Mouse (Mus musculus): Measurements from ENCODE around the gene Grik5. TPM values are rescaled to one million over a fixed set of nuclear protein-coding genes. Genes with fewer than 3 reads are reported as not detected.

Gene Grik5
- polyA plus RNA-seq, 1 experiment from 2014 or later: 7.0 TPM

- DNase-seq (ENCODE audit: low spot score): no peak
- Histone ChIP-seq H3K27ac (ENCODE audit: low read depth) (no peak overlapping the region), H3K27me3 (replicated peaks; ENCODE audit: control insufficient read depth, insufficient read depth, low read length) (no peaks in the 10 kb centered on the region), H3K4me1 (replicated peaks; ENCODE audit: control insufficient read depth, insufficient read depth, low read length) (0 out of 2 replicates have a peak, but pooled peaks cover 5% of the 10 kb centered on the region), H3K36me3 (ENCODE audit: control insufficient read depth, insufficient read depth, low read length) (peaks cover 32% of the 10 kb centered on the region), H3K4me2 (ENCODE audit: low read length) (no peak overlapping the region), H3K9me3 (ENCODE audit: control insufficient read depth, low read length) (no peaks in the 10 kb centered on the region), H3K9ac (ENCODE audit: low read length) (no peak overlapping the region), H3K4me3 (ENCODE audit: low read depth, low read length) (no peak overlapping the region)
- ATAC-seq (replicated peaks; ENCODE audit: low FRiP score, low TSS enrichment, low read depth): peak; percentile 54; the same call in 1 of the 2 replicates
- WGBS: 64% methylated on average over 10 of the region's 10 CpGs
Observed at GRCm38 (mm10) chr7:25087256-25087912, 15.2 kb upstream of the Grik5 start.

GRCm38 (mm10) chr7:25086656-25087055 lies 14.5 kb upstream of the Grik5 start:
- Histone ChIP-seq H3K9me3 (ENCODE audit: control insufficient read depth, low read length) (no peaks in the 10 kb centered on the region), H3K36me3 (ENCODE audit: control insufficient read depth, insufficient read depth, low read length) (peaks cover 39% of the 10 kb centered on the region), H3K9ac (ENCODE audit: low read length) (no peak overlapping the region), H3K4me2 (ENCODE audit: low read length) (no peak overlapping the region), H3K4me3 (ENCODE audit: low read depth, low read length) (no peak overlapping the region), H3K27ac (ENCODE audit: low read depth) (no peak overlapping the region), H3K4me1 (replicated peaks; ENCODE audit: control insufficient read depth, insufficient read depth, low read length) (0 out of 2 replicates have a peak, but pooled peaks cover 5% of the 10 kb centered on the region), H3K27me3 (replicated peaks; ENCODE audit: control insufficient read depth, insufficient read depth, low read length) (no peaks in the 10 kb centered on the region)
- 60% methylated on average over 3 of the region's 3 CpGs for WGBS
- ATAC-seq (replicated peaks; ENCODE audit: low FRiP score, low TSS enrichment, low read depth) (no peak), DNase-seq (ENCODE audit: low spot score) (no peak)

- no peak overlapping the region for H3K27ac ChIP-seq (ENCODE audit: low read depth)
- H3K9me3 ChIP-seq (ENCODE audit: control insufficient read depth, low read length): no peaks in the 10 kb centered on the region
- WGBS: 66% methylated on average over 5 of the region's 5 CpGs
- no peaks in the 10 kb centered on the region for H3K27me3 ChIP-seq (replicated peaks; ENCODE audit: control insufficient read depth, insufficient read depth, low read length)
- no peak overlapping the region for H3K4me3 ChIP-seq (ENCODE audit: low read depth, low read length)
- DNase-seq (ENCODE audit: low spot score): no peak
- 0 out of 2 replicates have a peak, but pooled peaks cover 5% of the 10 kb centered on the region for H3K4me1 ChIP-seq (replicated peaks; ENCODE audit: control insufficient read depth, insufficient read depth, low read length)
- no peak overlapping the region for H3K9ac ChIP-seq (ENCODE audit: low read length)
- H3K36me3 ChIP-seq (ENCODE audit: control insufficient read depth, insufficient read depth, low read length): peaks cover 59% of the 10 kb centered on the region
- no peak overlapping the region for H3K4me2 ChIP-seq (ENCODE audit: low read length)
- no peak for ATAC-seq (replicated peaks; ENCODE audit: low FRiP score, low TSS enrichment, low read depth)
Observed at GRCm38 (mm10) chr7:25084621-25085020, 12.5 kb upstream of the Grik5 start.

- Histone ChIP-seq H3K4me3 (ENCODE audit: low read depth, low read length) (no peak overlapping the region), H3K27ac (ENCODE audit: low read depth) (no peak overlapping the region), H3K4me1 (replicated peaks; ENCODE audit: control insufficient read depth, insufficient read depth, low read length) (peaks cover 13% of the 10 kb centered on the region), H3K36me3 (ENCODE audit: control insufficient read depth, insufficient read depth, low read length) (peaks cover 64% of the 10 kb centered on the region), H3K4me2 (ENCODE audit: low read length) (no peak overlapping the region), H3K9me3 (ENCODE audit: control insufficient read depth, low read length) (no peaks in the 10 kb centered on the region), H3K27me3 (replicated peaks; ENCODE audit: control insufficient read depth, insufficient read depth, low read length) (no peaks in the 10 kb centered on the region), H3K9ac (ENCODE audit: low read length) (no peak overlapping the region)
- DNase-seq (ENCODE audit: low spot score): no peak
- WGBS: 76% methylated on average over 4 of the region's 4 CpGs
- ATAC-seq (replicated peaks; ENCODE audit: low FRiP score, low TSS enrichment, low read depth): no peak
Observed at GRCm38 (mm10) chr7:25082510-25082909, 10.4 kb upstream of the Grik5 start.

- Histone ChIP-seq H3K4me3 (ENCODE audit: low read depth, low read length) (no peak overlapping the region), H3K4me2 (ENCODE audit: low read length) (no peak overlapping the region), H3K9ac (ENCODE audit: low read length) (no peak overlapping the region), H3K4me1 (replicated peaks; ENCODE audit: control insufficient read depth, insufficient read depth, low read length) (peaks cover 17% of the 10 kb centered on the region), H3K36me3 (ENCODE audit: control insufficient read depth, insufficient read depth, low read length) (peaks cover 63% of the 10 kb centered on the region), H3K9me3 (ENCODE audit: control insufficient read depth, low read length) (no peaks in the 10 kb centered on the region), H3K27ac (ENCODE audit: low read depth) (no peak overlapping the region), H3K27me3 (replicated peaks; ENCODE audit: control insufficient read depth, insufficient read depth, low read length) (no peaks in the 10 kb centered on the region)
- ATAC-seq (replicated peaks; ENCODE audit: low FRiP score, low TSS enrichment, low read depth) (no peak), DNase-seq (ENCODE audit: low spot score) (no peak)
- 94% methylated on average over 13 of the region's 13 CpGs for WGBS
Observed at GRCm38 (mm10) chr7:25080431-25080830, 8.3 kb upstream of the Grik5 start.

GRCm38 (mm10) chr7:25079496-25080026 lies 7.4 kb upstream of the Grik5 start:
- Histone ChIP-seq H3K4me2 (ENCODE audit: low read length) (no peak overlapping the region), H3K4me1 (replicated peaks; ENCODE audit: control insufficient read depth, insufficient read depth, low read length) (peaks cover 17% of the 10 kb centered on the region), H3K27me3 (replicated peaks; ENCODE audit: control insufficient read depth, insufficient read depth, low read length) (no peaks in the 10 kb centered on the region), H3K9me3 (ENCODE audit: control insufficient read depth, low read length) (no peaks in the 10 kb centered on the region), H3K4me3 (ENCODE audit: low read depth, low read length) (no peak overlapping the region), H3K27ac (ENCODE audit: low read depth) (no peak overlapping the region), H3K36me3 (ENCODE audit: control insufficient read depth, insufficient read depth, low read length) (peaks cover 54% of the 10 kb centered on the region), H3K9ac (ENCODE audit: low read length) (no peak overlapping the region)
- DNase-seq (ENCODE audit: low spot score) (no peak), ATAC-seq (replicated peaks; ENCODE audit: low FRiP score, low TSS enrichment, low read depth) (no peak)
- WGBS: 75% methylated on average over 12 of the region's 12 CpGs

GRCm38 (mm10) chr7:25077414-25077755 lies 5.2 kb upstream of the Grik5 start:
- Histone ChIP-seq H3K4me3 (ENCODE audit: low read depth, low read length) (peak overlapping the region; percentile 82), H3K4me2 (ENCODE audit: low read length) (peak overlapping the region; percentile 64), H3K27me3 (replicated peaks; ENCODE audit: control insufficient read depth, insufficient read depth, low read length) (no peaks in the 10 kb centered on the region), H3K27ac (ENCODE audit: low read depth) (peak overlapping the region; percentile 94), H3K9ac (ENCODE audit: low read length) (peak overlapping the region; percentile 85), H3K36me3 (ENCODE audit: control insufficient read depth, insufficient read depth, low read length) (peaks cover 33% of the 10 kb centered on the region), H3K4me1 (replicated peaks; ENCODE audit: control insufficient read depth, insufficient read depth, low read length) (peaks cover 25% of the 10 kb centered on the region), H3K9me3 (ENCODE audit: control insufficient read depth, low read length) (no peaks in the 10 kb centered on the region)
- WGBS: under 1% methylated on average over 33 of the region's 33 CpGs
- DNase-seq (ENCODE audit: low spot score) (no peak), ATAC-seq (replicated peaks; ENCODE audit: low FRiP score, low TSS enrichment, low read depth) (peak; percentile 54; the same call in 1 of the 2 replicates)

- H3K27me3 ChIP-seq (replicated peaks; ENCODE audit: control insufficient read depth, insufficient read depth, low read length): no peaks in the 10 kb centered on the region
- H3K27ac ChIP-seq (ENCODE audit: low read depth): peak overlapping the region; percentile 96
- H3K4me1 ChIP-seq (replicated peaks; ENCODE audit: control insufficient read depth, insufficient read depth, low read length): peaks cover 25% of the 10 kb centered on the region
- WGBS: under 1% methylated on average over 56 of the region's 56 CpGs
- H3K9ac ChIP-seq (ENCODE audit: low read length): peak overlapping the region; percentile 85
- DNase-seq (ENCODE audit: low spot score) (peak; percentile 94), ATAC-seq (replicated peaks; ENCODE audit: low FRiP score, low TSS enrichment, low read depth) (peak; percentile 96)
- H3K4me3 ChIP-seq (ENCODE audit: low read depth, low read length): peak overlapping the region; percentile 82
- peaks cover 27% of the 10 kb centered on the region for H3K36me3 ChIP-seq (ENCODE audit: control insufficient read depth, insufficient read depth, low read length)
- peak overlapping the region; percentile 88 for H3K4me2 ChIP-seq (ENCODE audit: low read length)
- H3K9me3 ChIP-seq (ENCODE audit: control insufficient read depth, low read length): no peaks in the 10 kb centered on the region
Observed at GRCm38 (mm10) chr7:25076663-25077413, 4.7 kb upstream of the Grik5 start.
